Mouse (Mus musculus): ENCODE results near the gene Gm7073. TPM values are rescaled to one million over a fixed set of nuclear protein-coding genes. Genes with fewer than 3 reads are reported as not detected.
A peak's percentile ranks its signal among the peaks of the same experiment; 100 is the strongest.

Gm7073 gene
- total RNA-seq (2021): not detected

DNA sequence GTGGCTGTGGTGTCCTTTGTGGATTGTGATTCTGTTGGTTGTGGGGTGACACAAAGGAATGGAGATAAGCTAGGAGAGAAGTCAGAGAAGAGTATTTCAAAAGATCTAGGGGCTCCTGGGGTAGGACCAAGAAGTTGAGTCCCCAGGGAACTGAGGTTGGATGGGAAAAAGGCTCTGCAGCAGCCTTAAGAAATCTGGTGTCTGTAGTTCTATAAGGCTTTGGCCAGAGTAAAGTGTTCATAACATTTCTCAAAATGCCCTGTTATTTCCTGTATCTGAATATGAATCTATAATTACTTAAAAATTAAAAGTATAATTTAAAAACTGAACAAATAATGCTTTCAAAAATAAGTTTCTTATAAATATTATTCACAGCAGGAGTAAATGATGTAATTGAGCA, at the start of gene Gm7073:
Gene Gm7073 (minus strand): TSS at position 101 of the 400 bp plus-strand sequence.
- no peak for DNase-seq

DNA sequence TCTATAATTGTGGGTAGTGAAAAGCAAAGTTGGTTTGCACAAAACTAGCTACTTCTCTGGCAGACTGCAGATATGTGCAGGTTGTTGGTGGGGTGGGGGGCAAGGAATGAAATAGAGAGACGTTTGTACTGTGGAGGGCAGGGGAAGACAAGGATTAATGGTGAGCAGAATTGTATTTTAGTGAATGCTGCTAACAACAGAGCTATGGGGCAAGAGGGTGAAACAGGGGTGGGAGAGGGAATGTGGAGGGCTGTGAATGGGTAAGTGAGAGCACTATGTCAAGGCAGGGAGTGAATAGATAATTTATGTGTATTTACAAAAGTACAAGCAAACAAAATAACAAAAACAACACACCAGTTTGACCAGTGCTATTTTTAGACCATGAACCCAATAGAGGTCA, 31.5 kb upstream of the Gm7073 start:
- no peak for DNase-seq

DNA sequence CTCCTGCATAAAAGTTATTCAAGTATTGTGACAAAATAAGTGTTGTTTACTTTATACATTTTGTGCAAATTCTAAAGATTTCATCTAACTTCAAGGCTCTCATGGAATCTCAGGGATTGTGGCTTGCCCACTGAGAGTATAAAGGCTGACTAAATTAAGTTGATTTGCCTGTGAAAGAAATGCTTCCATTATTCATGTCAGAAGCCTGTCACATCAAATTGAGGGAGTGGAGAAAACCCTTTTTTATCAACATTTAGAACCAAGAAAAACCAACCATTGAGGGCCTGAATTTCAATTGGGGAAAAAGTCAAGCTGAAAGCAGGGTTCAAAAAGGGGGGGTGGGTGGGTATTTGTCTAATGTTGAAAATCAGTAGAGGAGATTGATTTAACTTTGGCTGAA, 30.0 kb upstream of the Gm7073 start:
- DNase-seq: no peak

DNA sequence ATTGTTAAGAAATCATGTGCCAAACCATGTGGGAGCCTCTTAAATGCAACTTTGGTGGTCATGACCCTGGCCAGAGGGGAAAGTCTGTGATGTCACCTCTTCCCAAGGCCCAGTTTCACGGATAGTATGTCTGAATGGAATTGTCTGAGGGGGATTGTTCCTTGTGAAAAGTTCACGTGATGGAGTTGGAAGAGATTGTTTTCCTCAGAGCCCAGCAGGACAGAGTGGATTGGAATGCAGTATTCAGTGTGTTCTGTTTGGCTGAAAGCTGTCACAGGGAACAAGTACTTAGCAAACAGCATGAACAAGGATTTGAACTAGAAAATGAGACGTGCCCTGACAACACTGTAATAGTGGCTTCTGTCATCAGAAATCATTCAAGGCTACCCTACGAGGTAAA, 16.2 kb upstream of the Gm7073 start:
- DNase-seq: no peak

DNA sequence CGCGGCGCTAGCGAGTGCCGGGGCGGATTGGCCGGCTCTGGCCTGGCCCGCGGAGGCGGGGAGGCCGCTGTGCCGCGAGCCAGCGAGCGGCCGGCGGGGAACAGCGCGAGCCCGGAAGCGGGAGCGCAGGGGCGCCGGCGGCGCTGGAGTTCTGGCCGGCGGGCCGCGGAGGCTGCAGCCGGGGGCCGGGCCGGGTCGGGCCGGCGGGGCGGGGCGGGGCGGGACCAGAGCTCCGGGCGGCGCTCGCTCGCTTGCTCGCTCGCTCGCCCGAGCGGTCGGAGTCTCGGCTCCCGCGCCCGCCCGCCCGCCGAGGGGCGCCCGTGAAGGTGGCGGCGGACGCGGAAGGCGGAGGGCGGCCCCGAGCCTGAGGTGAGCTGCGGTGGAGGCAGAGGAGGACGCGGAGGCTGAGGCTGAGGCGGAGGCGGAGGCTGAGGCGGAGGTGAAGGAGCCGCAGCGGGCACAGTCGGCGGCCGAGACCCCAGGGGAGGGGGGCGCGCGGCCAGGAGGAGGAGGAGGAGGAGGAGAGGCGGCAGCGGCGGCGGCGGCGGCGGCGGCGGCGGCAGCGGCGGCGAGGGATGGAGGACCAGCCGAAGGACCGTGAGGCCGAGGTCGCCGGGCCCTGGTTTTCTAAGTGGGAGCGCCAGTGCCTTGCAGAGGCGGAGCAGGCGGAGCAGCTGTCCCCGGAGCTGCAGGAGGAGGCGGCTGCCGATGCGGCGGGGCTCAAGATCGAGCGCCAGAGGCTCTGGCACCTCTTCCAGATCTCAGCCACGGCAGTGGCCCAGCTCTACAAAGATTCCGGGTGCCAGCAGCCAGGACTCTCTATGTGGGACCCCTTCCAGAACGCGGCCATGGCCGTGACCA, 8.6 kb upstream of the Gm7073 start:
- DNase-seq: peak; percentile 35

DNA sequence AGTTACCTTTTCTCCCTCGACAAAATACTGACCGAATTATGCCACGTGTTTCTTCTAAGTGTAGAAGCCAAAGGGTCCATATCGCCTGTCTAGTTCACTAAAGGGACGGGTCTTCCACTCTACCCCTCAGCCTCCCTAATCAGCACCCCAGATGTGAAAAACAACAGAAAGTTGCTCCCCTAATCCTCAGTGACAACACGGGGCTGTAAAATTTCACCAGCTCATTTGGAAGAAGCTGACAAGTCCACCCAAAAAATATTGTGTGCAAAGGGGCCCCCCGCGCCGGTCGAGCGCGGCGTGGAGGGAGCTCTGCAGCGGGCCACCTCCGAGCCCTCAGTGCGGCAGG, 8.0 kb upstream of the Gm7073 start:
- no peak for DNase-seq

DNA sequence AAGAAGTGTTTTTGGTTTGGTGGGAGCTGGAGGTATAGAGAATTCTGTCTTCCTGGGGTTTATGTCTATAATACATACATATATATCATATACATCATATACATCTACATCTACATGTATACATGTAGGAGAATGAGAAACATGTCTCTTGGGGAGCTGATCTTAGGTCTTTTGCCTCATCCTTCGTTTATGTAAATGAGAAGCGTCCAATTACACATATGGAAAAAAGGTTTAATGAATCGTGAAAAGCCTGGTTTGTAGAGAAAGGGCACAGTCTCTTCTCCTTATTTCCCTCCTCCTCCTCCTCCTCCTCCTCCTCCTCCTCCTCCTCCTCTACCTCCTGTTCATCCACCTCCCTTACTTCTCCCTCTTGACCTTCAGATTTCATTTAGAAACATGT, 6.9 kb upstream of the Gm7073 start:
- no peak for DNase-seq

DNA sequence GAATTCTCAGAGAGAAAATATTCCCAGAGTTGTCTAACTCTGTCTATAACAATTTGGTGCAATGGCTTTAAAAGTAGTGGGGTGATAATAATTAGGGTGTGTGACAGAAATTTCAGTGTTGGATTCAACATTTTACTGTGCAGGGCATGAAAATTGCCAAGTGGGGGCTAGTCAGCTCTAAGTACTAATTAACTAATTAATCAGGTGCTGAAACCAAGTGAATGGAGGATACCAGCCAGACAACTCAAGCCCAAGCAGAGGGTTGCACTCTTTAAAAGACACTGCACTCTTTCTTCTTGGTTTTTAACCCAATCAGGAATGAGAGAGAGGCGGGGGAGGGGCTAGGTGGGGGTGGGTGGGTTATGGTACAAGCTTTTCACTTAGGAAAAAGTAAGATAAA, 6.4 kb upstream of the Gm7073 start:
- DNase-seq: no peak

DNA sequence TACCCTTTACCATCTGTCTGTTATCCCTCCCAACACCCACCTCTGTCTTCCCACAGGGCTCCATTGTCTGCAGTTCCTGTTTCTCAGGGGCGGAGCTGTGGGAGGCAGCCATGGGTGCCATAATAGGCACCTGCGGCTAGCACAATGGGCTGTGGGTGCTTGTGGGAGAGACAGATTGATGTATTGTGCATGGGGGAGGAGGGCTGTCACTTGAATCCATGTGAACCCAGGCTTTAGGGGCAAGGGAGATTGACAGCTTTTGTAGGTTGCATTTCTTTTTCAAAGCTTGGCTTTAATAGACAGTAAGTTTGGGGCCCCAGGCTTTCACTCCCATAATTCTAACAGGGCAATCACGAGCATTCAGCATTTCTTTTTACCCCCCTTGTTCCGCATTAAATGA, 5.0 kb upstream of the Gm7073 start:
- no peak for DNase-seq

DNA sequence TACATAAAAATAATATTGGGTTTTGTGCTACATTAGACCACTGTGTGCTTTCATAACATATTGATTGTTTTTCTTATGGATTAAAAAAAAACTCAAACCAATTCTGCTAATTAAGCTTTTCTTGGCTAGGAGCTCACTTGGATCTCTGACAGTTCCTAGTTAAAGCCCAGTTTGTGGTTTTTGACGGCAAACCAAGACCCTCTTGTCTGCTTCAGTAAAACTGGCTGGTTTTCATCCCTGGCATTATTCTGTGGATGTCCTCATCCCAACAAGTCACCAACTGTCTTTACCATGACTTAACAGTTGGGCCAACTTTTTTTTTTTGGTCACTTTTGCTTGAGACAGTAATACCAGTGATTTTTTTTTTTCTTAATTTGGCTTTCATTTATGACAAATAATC, 3.9 kb upstream of the Gm7073 start:
- DNase-seq: no peak

DNA sequence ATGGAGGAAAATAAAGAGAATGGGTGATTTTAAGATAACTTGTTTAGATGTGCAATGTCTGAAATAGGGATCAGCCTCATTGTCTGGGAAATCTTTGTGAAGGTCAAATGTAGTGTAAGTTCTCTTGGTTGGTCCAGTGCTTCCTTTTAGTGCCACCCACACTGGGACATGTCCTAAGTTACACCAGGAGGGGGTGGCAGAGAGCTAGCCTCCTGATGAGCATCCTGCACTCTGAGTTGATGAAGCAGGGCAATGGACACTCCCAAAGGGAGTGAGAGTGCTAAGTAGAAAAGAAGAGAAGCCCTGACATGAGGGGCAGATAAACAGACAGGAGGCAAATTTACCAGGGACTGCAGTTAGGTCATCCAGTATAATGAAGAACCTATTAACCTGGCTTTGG, 35.1 kb downstream of the Gm7073 start:
- peak; percentile 38 for DNase-seq

DNA sequence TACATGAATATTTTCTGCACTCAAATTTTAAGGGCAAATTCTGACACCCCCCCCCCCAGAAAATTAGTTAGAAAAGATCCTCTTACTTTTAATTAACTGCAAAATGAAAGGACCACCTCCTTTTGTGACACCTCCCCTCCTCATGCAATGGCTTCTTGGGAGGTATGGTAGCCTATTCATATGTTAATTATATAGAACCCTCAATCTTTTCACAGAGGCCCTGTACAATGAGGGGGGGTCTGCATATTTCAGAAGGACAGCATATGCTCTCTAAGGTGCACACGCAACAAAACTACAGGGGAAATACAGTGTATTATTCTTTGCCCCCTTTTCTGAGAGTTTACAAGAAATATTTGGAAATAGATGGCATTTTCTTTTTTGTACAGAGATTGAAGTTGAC, 41.3 kb downstream of the Gm7073 start:
- DNase-seq: no peak

DNA sequence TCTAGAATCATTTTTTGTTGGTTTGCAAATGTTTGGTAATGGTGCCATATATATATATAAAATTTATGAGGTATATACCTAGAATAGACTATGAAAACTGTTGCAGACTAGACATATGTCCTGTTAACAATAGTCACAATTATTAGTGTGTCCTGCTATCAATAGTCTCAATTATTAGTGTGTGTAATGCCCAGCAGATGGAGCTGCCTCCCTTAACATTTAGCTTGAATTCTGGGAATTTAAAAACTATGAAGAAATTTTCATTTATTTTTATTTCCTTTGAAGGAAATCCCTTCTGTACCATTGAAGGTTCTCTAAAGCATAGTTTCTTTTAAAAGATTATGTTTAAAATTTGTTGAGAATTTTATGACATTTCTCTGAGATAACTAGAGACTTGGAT, 43.7 kb downstream of the Gm7073 start:
- no peak for DNase-seq

DNA sequence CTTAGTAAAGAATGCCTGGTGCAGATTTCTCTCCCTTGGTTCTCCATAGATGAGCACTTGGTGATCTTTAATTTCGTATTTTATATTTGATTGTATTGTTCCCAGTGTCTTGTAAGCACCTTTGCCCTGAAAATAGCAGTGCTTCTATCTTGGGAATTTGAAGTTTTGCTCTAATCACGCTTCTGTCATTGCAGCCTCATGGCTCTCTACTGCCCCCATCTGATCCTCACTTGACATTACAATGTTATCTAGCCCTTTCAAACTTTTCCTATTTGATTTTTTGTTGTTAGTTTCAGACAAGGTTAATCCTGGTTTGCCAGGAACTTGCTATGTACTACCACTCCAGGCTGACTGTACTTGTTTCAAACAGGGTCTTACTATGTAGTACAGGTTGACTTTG, 75.3 kb downstream of the Gm7073 start:
- DNase-seq: no peak

DNA sequence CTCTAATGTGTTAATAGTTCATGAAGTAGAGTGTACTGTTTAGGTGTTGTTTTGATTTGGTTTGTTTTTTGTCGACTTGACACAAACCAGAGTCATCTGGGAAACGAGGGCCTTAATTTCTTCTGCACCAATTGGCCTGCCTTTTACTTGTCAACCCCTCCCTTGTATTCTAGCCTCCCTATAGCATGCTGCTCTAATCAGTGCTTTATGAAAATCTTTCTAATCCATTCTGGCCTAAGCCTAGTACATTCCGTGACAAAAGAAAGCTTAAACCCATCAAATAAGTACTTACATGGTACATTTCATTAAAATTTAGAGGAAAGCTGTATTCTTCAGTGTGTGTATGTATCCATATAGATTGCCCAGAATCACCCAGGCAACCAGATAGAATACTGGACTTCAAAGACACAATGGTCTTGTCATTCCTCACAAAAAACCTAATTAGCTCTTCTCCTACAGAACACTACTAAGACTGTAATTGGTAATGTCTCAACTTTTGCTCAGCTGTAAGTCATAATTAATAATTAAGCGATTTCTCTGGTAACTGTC, 124.4 kb downstream of the Gm7073 start:
- no peak for DNase-seq

DNA sequence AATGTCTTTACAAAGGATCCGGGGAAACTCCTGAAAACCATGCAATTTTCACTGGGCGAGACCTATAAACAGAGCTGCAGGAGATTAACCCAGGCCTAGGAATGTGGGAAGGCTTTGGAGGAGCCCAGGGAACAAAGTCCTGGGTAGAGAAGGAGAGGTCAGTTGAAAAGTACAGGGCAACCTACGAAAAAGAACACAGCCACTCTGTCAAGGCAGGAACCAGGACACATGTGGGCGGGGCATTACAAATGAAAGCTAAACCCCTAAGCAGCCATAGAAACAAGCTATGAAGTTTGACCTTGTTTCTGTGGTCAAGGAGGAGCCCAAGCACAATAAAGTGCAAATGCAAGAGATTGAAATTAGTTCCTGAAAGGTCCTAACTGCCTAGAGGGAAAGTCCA, 133.4 kb downstream of the Gm7073 start:
- no peak for DNase-seq

DNA sequence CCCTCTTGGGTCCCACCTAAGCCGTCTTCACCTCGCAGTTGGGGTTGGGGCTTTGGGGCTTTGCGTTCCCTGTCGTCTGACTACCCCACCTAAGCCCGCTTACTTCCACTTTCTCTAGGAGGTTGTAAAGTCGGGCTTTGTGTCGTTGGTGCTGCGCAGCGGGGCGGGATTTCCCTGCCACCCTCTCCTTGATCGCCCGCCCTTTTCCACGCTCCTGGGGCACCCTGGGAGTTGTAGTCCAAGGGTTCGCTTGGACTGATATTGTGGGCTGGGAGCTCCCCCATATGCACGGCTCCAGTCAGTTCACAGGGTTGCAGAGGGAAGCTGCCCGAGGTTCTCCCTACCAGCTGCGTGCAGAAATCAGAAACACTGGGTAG, 134.4 kb downstream of the Gm7073 start:
- DNase-seq: peak; percentile 88

DNA sequence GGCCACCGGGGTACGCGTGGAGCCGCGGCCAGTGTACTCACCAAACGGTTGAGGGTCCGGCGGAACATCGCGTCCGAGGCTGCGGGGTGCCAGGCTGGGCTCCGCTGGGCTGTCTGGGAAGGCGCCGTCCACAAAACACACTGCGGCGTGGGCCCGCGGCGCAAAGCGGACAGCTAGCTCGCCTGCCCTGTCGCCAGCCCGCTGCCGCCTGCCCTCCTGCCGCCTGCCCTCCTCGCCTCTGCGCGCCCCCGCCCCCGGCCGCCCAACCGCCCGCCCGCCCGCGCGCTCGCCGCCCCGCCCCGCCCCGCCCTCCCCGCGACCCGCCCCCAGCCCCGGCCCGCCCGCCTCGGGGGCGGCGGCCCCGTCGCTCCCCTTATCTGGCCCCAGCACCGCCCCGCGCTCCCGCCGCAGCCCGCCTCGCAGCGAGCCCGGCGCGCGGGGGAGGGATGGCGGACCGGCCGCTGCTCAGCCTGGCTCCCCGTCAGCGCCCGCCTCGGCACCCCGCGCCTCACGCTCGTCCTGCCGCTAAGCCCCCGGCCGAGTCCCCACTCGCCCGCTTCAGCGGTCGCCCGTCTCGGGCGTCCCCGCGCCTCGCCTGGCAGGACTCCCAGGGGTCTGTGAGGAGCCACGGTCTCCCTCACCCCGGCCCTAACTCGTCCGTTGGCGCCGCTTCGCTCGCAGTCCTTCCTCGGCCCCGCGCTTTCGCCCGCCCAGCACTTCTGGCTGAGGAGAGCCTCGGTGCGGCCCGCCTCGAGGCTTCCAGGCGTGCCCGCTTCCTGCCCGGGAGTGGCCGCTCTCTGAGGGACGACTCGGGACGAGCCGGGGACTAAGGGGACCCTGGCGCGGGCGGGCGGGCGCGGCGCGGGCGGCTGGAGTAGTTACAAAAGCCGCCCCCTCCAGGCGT, 135.0 kb downstream of the Gm7073 start:
- peak; percentile 72 for DNase-seq

DNA sequence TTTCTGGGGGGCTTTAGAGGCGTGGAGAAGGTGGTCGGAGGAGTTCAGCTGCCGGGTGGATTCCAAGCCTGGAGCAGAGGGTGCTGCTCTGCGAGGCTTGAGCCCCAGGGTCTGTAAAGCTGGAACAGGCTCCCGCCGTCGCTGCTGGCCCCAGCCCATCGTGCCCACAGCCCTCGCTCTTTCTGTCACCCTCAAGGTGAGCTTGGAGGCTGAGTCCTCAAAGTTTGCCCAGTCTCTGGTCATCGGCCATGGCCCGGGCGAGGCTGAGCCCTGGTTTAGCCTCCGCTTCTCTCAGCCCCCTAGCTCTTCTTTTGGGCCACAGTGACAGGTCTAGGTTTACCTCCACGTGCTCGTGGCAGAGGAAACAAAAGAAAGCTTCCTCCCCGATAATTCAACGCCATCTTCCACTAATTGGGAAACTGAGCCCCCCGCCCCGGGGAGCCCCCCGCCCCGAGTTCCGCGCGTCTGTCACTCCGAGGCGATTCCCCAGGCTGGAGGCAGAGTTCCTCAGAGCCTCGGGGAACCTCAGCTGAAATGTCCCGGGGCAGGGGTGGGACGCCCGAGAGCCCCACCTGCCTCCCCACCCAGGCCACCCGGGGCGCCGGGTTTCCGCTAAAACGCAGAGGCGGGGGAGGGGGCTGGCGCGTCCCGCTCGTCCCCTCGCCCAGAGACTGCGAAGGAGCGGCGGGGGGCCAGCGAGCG, 135.8 kb downstream of the Gm7073 start:
- peak; percentile 9 for DNase-seq

DNA sequence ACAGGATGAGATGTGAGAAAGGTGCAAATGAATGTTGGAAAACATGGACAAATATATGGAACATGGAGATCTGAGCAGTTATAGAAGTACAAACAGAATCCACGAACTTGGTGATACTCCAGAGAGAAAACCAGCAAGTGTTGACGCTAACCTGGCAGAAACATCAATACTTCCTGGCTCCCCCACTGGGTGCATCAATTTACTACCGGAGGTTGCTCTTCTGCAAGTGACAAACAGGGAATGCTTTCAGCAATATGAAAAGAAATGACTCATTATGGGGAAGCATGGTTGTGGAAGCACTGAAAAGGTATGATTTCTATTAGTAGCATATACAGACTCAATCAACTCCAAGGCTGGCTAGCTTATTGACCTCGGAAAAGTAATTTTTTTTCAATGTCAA, 144.8 kb downstream of the Gm7073 start:
- no peak for DNase-seq

DNA sequence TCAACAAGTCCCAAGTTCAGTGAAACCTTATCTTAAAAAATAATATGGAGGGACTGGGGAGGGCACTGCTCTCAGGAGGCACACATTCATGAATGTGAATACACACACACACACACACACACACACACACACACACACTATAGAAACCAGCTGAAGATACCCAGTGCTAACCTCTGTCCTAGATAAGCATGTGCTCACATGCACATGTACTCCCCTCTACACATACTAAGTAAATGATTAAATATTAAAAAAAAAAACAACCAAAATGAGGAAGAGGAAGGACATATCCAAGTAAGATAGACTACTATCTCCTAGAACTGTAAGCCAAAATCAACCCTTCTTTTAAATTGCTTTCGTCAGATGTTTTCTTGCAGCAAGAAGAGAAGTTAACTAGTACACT, 152.2 kb downstream of the Gm7073 start:
- DNase-seq: no peak

Data from heart, postnatal 4 days (tissue).